Mouse (Mus musculus): ENCODE data around the gene Gm6583. TPM values are rescaled to one million over a fixed set of nuclear protein-coding genes. Genes with fewer than 3 reads are reported as not detected.
A peak's percentile ranks its signal among the peaks of the same experiment; 100 is the strongest.

Gm6583 gene
- not detected for total RNA-seq (2021)
- long read RNA-seq, experiment 1, result 0 reads
- long read RNA-seq, experiment 2, result 0 reads

- no peak for DNase-seq (ENCODE audit: low spot score)
Measured at GRCm38 (mm10) chr5:112355910-112356309, at the start of gene Gm6583. Gene Gm6583, minus strand, starts transcription at chr5:112356033.

DNA sequence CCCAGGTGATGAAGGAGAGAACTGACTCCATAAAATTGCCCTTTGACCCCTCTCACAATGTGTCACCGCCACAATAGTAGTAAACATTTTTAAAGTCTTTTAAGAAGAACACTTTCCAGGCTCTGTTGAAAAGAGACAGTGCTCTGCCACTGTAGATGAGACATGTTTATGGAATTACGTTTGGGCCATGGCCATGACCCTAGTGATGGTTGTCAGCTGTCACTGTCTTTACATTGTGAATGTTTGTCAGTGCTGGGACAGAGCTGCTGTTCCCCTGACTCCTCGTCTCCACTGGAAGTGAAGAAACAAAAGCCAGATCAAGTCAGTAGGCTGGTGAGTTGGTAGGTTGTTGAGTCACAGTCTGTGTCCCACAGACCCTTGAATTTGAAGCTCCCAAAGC, 46.6 kb upstream of the Gm6583 start:
- no peak for DNase-seq (ENCODE audit: low spot score)

GRCm38 (mm10) chr5:112399284-112399683, 43.5 kb upstream of the Gm6583 start:
- DNase-seq (ENCODE audit: low spot score), result no peak

DNA sequence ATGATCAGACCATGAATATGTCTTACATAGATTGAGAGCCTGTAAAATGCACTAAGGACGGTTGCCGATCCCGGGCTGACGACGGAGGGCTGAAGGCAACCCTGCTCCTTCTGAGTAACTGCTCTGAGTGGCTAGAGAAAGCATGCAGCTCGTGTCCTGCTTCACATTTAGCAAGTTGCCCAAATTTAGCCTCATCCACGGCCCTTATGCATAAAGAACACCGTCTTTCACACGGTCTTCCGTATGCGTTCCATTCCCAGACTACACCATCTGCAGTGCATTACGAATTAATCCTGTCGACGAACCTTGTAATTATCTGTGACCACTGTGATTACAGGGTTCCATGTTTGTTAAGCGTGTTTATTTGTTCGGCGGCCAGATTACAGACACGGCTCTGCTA, 40.2 kb upstream of the Gm6583 start:
- DNase-seq (ENCODE audit: low spot score), result no peak

- DNase-seq (ENCODE audit: low spot score), result peak; percentile 10
Measured at GRCm38 (mm10) chr5:112394779-112395443, 39.1 kb upstream of the Gm6583 start, which contains the start of gene Asphd2. Gene Asphd2, minus strand, starts transcription at chr5:112394866.

DNA sequence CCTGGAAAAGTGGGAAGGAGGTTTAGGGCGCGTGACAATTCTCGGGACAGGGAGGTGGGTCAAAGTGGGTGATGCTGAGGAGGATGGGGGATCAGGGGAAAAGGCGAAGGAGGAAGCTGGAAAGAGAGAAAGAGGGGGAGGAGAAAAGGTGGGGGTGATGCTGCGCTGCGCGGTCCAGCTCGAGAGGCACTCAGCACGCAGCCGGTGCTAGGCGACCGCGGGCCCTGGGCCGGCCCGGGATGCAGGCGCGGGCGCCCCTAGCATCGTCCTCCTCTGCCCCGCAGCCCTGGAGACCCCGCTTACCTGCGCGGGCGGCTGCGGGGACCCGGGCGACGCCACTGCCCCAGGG, 38.6 kb upstream of the Gm6583 start:
- no peak for DNase-seq (ENCODE audit: low spot score)

DNA sequence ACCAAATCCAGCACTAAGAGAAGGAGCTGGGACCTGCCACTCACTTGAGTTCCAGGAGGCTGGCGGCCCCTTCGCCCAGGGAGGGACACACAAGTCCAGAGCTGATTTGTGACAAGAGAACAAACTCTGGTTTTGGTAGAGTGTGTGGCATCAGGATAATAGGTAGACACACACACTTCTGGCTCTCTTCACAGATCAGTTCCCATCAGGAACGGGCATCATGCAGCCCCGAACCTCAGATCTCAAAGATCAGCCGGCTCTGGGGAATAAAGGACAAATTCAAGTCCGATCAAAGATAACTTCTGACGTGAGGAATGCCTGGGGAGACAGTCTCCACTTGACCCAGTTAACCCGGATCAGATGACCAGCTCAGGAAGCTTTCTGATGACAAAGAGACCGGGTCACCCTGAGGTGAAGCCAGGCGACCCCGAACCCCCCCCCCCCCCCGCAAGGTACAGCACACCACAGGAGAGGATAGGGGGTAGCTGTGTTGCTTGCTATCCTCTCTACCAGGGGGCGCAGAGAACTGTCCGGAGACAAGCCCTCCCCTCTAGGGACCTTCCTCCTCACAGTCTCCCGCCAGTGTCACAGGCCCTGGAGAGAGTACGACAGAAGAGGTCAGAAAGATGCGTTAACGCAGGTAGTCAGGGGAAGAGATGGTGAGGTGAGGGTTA, 38.0 kb upstream of the Gm6583 start:
- DNase-seq (ENCODE audit: low spot score), result no peak

GRCm38 (mm10) chr5:112391676-112392323, 36.0 kb upstream of the Gm6583 start:
- no peak for DNase-seq (ENCODE audit: low spot score)

- DNase-seq (ENCODE audit: low spot score), result no peak
Measured at GRCm38 (mm10) chr5:112391002-112391401, 35.2 kb upstream of the Gm6583 start.

GRCm38 (mm10) chr5:112389352-112389751, 33.5 kb upstream of the Gm6583 start:
- no peak for DNase-seq (ENCODE audit: low spot score)

GRCm38 (mm10) chr5:112385973-112386372, 30.1 kb upstream of the Gm6583 start:
- DNase-seq (ENCODE audit: low spot score), result no peak

GRCm38 (mm10) chr5:112384805-112385472, 29.1 kb upstream of the Gm6583 start:
- no peak for DNase-seq (ENCODE audit: low spot score)

DNA sequence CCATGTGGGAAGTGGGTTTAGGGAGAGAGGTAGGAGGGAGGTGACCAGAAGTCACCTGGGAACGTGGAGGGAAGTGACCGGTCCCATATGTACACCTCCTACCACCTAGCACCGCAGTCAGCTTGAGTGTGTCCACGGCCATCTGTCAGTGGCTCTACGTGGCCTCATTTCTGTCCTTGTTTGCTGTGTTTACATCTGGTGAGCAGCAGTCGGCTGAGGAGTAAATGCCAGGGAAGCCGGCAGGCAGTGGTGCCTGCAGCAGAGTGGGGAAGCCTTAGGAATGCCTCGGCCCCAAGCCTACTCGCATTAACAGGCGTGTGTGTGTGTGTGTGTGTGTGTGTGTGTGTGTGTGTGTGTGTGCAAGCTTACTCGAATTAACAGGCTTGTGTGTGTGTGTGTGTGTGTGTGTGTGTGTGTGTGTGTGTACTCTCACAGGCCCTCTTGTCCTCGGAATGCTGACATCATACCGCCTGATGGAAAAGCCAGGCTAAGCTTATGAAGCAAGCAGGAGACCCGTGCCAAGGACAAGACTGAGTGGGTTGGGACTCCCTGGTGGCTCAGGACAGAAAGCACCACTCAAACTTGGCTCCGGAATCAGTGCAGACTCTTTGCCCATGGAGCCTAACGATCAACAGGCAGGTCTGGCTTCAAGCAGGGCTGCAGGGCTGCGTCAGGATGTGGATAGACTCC, 27.0 kb upstream of the Gm6583 start:
- DNase-seq (ENCODE audit: low spot score), result peak; percentile 69

GRCm38 (mm10) chr5:112382042-112382441, 26.2 kb upstream of the Gm6583 start:
- DNase-seq (ENCODE audit: low spot score), result no peak

DNA sequence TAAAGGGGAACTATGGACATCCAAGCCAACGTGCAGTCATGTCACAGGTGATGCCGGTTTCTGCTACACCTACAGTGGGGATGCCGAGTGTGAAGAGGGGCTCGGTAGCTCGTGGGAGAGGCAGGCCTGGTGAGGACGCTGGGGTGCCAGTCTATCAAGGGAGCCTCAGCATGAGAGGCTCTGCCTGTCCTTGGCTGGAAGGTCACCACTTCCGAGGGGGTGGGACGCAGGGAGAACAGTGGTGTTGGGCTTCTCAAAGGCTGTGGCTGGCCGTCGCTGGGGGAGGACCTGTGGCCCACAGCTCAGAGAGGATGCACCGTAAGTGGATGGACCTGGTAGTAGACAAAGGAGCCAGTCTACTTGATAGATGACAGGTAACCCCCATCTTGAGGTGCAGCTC, 25.3 kb upstream of the Gm6583 start:
- DNase-seq (ENCODE audit: low spot score), result no peak

DNA sequence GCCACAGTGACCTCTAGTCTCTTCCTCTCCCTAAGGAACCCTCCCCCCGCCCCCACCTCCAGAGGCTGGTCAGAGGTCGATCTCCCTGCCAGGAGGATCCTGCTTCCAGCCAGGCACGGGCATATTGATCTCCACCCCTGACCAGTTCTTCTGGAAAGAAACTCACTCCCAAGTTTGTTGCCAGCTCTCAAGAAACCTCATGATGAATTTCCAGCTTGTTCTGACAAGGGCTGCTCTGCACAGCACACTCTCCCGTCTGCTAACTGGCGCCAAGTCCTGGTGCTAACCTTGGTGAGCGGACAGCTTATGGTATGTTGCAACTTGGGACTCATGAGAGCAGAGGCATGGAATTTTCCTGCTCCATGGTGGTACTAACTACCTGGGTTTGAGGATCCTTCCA, 22.9 kb upstream of the Gm6583 start:
- no peak for DNase-seq (ENCODE audit: low spot score)

- no peak for DNase-seq (ENCODE audit: low spot score)
Measured at GRCm38 (mm10) chr5:112377380-112377779, 21.5 kb upstream of the Gm6583 start.

DNA sequence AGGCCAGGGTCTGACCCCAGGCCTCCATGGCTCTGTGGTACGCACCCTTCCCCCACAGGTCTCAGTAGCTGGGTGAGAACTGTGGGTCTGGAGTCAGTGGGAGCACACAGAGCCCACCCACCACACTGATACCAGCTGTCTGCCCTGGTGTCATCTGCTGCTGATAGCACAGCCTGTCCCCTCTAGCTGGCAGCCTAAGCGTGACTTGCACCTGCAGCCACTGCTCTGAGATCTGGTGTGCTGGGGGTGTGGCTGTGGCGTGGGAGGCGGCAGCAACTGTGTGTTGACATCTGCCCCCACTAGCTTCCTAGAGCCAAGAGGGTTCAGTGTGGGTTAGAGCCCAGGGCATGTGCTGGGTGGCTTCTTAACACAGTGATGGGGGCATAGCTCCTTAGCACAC, 20.3 kb upstream of the Gm6583 start:
- no peak for DNase-seq (ENCODE audit: low spot score)

DNA sequence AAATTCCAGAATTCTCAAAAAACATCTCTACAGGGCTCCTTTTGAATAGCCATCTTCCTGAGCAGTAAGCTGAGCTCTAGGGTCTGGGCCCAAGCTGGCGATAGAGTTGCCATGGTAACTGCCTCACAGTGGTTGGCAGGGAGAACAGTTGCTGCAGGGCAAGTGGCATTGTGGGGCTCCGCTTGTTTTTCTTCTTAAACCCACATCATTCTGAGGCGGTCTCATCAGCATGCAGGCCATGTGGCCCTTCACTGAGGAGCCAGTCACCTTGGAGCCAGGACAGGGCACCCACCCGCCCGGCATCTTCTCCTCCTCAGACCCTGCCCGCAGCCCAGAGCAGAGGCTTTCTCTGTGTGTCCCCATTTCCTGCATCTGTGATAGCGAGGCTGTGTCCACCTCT, 16.1 kb upstream of the Gm6583 start:
- no peak for DNase-seq (ENCODE audit: low spot score)

DNA sequence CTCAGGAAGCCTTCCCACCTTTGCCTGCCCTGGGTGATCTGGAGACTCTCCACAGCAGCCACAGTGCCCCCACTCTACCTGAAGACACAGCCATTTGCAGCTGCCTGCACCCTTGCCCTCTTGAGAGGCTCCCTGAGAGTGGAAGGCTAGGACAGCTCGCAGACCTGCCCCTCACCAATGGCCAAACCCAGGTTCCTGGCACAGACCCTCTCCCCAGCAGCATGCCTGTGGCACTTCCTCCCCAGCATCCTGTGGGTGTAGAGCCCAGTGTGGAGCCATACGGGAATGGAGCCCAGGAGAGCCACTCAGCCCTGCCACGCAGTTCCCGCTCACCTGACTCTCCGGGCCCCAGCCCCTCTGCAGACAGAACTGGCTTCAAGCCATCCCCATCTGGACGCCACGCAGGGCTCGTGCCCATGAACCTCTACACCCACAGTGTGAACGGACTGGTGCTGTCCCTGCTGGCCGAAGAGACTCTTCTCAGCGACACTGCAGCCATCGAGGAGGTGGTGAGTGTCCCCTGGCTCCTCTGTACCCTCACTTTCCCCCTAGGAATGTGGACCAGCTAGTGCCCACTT, 14.5 kb upstream of the Gm6583 start:
- DNase-seq (ENCODE audit: low spot score), result no peak

DNA sequence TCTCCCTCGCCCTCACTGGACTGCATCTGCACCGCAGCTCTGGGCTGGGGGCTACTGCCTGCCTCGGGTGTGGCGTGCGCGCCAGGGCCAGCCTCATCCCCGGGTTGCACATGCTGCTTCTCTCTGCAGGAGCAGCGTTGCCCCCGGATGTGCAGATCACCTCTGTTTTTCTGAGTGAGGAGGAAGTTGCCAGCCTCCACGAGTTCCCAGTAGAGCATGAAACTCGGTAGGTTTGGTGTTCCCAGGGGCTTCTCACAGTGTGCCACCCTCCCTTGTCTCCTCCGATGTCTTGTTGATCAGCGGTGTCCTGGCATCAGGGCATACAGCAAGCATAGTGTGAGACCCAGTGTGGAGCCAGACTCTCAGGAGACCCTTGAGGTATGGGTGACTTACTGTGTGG, 13.5 kb upstream of the Gm6583 start:
- DNase-seq (ENCODE audit: low spot score), result no peak

All from gastrocnemius, adult 18-20 months (tissue).